Mouse (Mus musculus): ENCODE data around the gene Slc17a8. TPM values are rescaled to one million over a fixed set of nuclear protein-coding genes. Genes with fewer than 3 reads are reported as not detected.
A peak's percentile ranks its signal among the peaks of the same experiment; 100 is the strongest.

Slc17a8 gene
- polyA plus RNA-seq, 1 experiment from 2014 or later = not detected

GRCm38 (mm10) chr10:89637001-89637400 lies 15.9 kb upstream of the Slc17a8 start:
- Histone ChIP-seq H3K4me1 (replicated peaks; ENCODE audit: control insufficient read depth, insufficient read depth, low read length) (no peaks in the 10 kb centered on the region; the same call in 1 of the 2 replicates), H3K27ac (ENCODE audit: low read depth, low read length) (no peak overlapping the region; the same call in 1 of the 2 replicates), H3K36me3 (ENCODE audit: control insufficient read depth, insufficient read depth, low read length) (peaks cover 9% of the 10 kb centered on the region; the same call in 1 of the 2 replicates), H3K4me3 (ENCODE audit: low read depth, low read length) (no peak overlapping the region), H3K9me3 (ENCODE audit: control insufficient read depth, low read length) (no peaks in the 10 kb centered on the region), H3K9ac (ENCODE audit: low read depth, low read length) (no peak overlapping the region), H3K27me3 (replicated peaks; ENCODE audit: control insufficient read depth, insufficient read depth, low read length) (no peaks in the 10 kb centered on the region), H3K4me2 (no peak overlapping the region)
- ATAC-seq (replicated peaks; ENCODE audit: low FRiP score) (no peak), DNase-seq (ENCODE audit: low spot score) (no peak)
- 74% methylated on average over 3 of the region's 3 CpGs for WGBS

GRCm38 (mm10) chr10:89635018-89635417 lies 14.0 kb upstream of the Slc17a8 start:
- no peaks in the 10 kb centered on the region for H3K27me3 ChIP-seq (replicated peaks; ENCODE audit: control insufficient read depth, insufficient read depth, low read length)
- no peak overlapping the region for H3K4me2 ChIP-seq
- no peaks in the 10 kb centered on the region for H3K9me3 ChIP-seq (ENCODE audit: control insufficient read depth, low read length)
- H3K27ac ChIP-seq (ENCODE audit: low read depth, low read length) = no peak overlapping the region
- WGBS = 81% methylated on average over 5 of the region's 5 CpGs
- no peak overlapping the region for H3K4me3 ChIP-seq (ENCODE audit: low read depth, low read length)
- ATAC-seq (replicated peaks; ENCODE audit: low FRiP score) = no peak
- no peaks in the 10 kb centered on the region for H3K36me3 ChIP-seq (ENCODE audit: control insufficient read depth, insufficient read depth, low read length)
- H3K4me1 ChIP-seq (replicated peaks; ENCODE audit: control insufficient read depth, insufficient read depth, low read length) = no peaks in the 10 kb centered on the region; the same call in 1 of the 2 replicates
- no peak for DNase-seq (ENCODE audit: low spot score)
- no peak overlapping the region for H3K9ac ChIP-seq (ENCODE audit: low read depth, low read length)

- ATAC-seq (replicated peaks; ENCODE audit: low FRiP score) = no peak
- no peak overlapping the region for H3K9ac ChIP-seq (ENCODE audit: low read depth, low read length)
- H3K27me3 ChIP-seq (replicated peaks; ENCODE audit: control insufficient read depth, insufficient read depth, low read length) = no peaks in the 10 kb centered on the region
- no peaks in the 10 kb centered on the region for H3K36me3 ChIP-seq (ENCODE audit: control insufficient read depth, insufficient read depth, low read length)
- no peak overlapping the region for H3K4me3 ChIP-seq (ENCODE audit: low read depth, low read length)
- no peak overlapping the region for H3K4me2 ChIP-seq
- no peak for DNase-seq (ENCODE audit: low spot score)
- H3K9me3 ChIP-seq (ENCODE audit: control insufficient read depth, low read length) = no peaks in the 10 kb centered on the region
- H3K27ac ChIP-seq (ENCODE audit: low read depth, low read length) = no peak overlapping the region
- no peaks in the 10 kb centered on the region; the same call in 1 of the 2 replicates for H3K4me1 ChIP-seq (replicated peaks; ENCODE audit: control insufficient read depth, insufficient read depth, low read length)
- 63% methylated on average over 7 of the region's 7 CpGs for WGBS
These were observed 12.8 kb upstream of the Slc17a8 start for GRCm38 (mm10) chr10:89633736-89634426.

- no peak for DNase-seq (ENCODE audit: low spot score)
- WGBS = 89% methylated on average over 4 of the region's 4 CpGs
- no peak overlapping the region for H3K4me3 ChIP-seq (ENCODE audit: low read depth, low read length)
These were observed 12.1 kb upstream of the Slc17a8 start for GRCm38 (mm10) chr10:89633121-89633520.

GRCm38 (mm10) chr10:89631831-89632230 lies 10.8 kb upstream of the Slc17a8 start:
- WGBS = 63% methylated on average over 5 of the region's 5 CpGs
- no peak overlapping the region for H3K27ac ChIP-seq (ENCODE audit: low read depth, low read length)
- no peak overlapping the region for H3K4me2 ChIP-seq
- DNase-seq (ENCODE audit: low spot score) (no peak), ATAC-seq (replicated peaks; ENCODE audit: low FRiP score) (no peak)
- H3K4me1 ChIP-seq (replicated peaks; ENCODE audit: control insufficient read depth, insufficient read depth, low read length) = no peaks in the 10 kb centered on the region; the same call in 1 of the 2 replicates
- H3K9me3 ChIP-seq (ENCODE audit: control insufficient read depth, low read length) = no peaks in the 10 kb centered on the region
- no peak overlapping the region for H3K9ac ChIP-seq (ENCODE audit: low read depth, low read length)
- no peaks in the 10 kb centered on the region for H3K36me3 ChIP-seq (ENCODE audit: control insufficient read depth, insufficient read depth, low read length)
- H3K27me3 ChIP-seq (replicated peaks; ENCODE audit: control insufficient read depth, insufficient read depth, low read length) = no peaks in the 10 kb centered on the region
- no peak overlapping the region for H3K4me3 ChIP-seq (ENCODE audit: low read depth, low read length)

More at GRCm38 (mm10) chr10:89633121-89633520, 12.1 kb upstream of the Slc17a8 start:
- H3K27ac ChIP-seq (ENCODE audit: low read depth, low read length) = no peak overlapping the region
- H3K9me3 ChIP-seq (ENCODE audit: control insufficient read depth, low read length) = no peaks in the 10 kb centered on the region
- H3K36me3 ChIP-seq (ENCODE audit: control insufficient read depth, insufficient read depth, low read length) = no peaks in the 10 kb centered on the region
- H3K4me1 ChIP-seq (replicated peaks; ENCODE audit: control insufficient read depth, insufficient read depth, low read length) = no peaks in the 10 kb centered on the region; the same call in 1 of the 2 replicates
- H3K27me3 ChIP-seq (replicated peaks; ENCODE audit: control insufficient read depth, insufficient read depth, low read length) = no peaks in the 10 kb centered on the region
- H3K9ac ChIP-seq (ENCODE audit: low read depth, low read length) = no peak overlapping the region
- no peak for ATAC-seq (replicated peaks; ENCODE audit: low FRiP score)
- H3K4me2 ChIP-seq = no peak overlapping the region

- no peaks in the 10 kb centered on the region for H3K9me3 ChIP-seq (ENCODE audit: control insufficient read depth, low read length)
- DNase-seq (ENCODE audit: low spot score) (no peak), ATAC-seq (replicated peaks; ENCODE audit: low FRiP score) (no peak; the same call in 1 of the 2 replicates)
- H3K4me1 ChIP-seq (replicated peaks; ENCODE audit: control insufficient read depth, insufficient read depth, low read length) = no peaks in the 10 kb centered on the region; the same call in 1 of the 2 replicates
- no peak overlapping the region for H3K4me3 ChIP-seq (ENCODE audit: low read depth, low read length)
- no peaks in the 10 kb centered on the region for H3K27me3 ChIP-seq (replicated peaks; ENCODE audit: control insufficient read depth, insufficient read depth, low read length)
- 100% methylated on average over 1 of the region's 1 CpGs for WGBS
- H3K9ac ChIP-seq (ENCODE audit: low read depth, low read length) = no peak overlapping the region
- no peaks in the 10 kb centered on the region for H3K36me3 ChIP-seq (ENCODE audit: control insufficient read depth, insufficient read depth, low read length)
- no peak overlapping the region for H3K27ac ChIP-seq (ENCODE audit: low read depth, low read length)
- H3K4me2 ChIP-seq = no peak overlapping the region
These were observed 9.5 kb upstream of the Slc17a8 start for GRCm38 (mm10) chr10:89630564-89630963.

- H3K9me3 ChIP-seq (ENCODE audit: control insufficient read depth, low read length) = no peaks in the 10 kb centered on the region
- H3K9ac ChIP-seq (ENCODE audit: low read depth, low read length) = no peak overlapping the region
- H3K36me3 ChIP-seq (ENCODE audit: control insufficient read depth, insufficient read depth, low read length) = no peaks in the 10 kb centered on the region
- 32% methylated on average over 3 of the region's 3 CpGs for WGBS
- no peak for DNase-seq (ENCODE audit: low spot score)
- no peaks in the 10 kb centered on the region; the same call in 1 of the 2 replicates for H3K4me1 ChIP-seq (replicated peaks; ENCODE audit: control insufficient read depth, insufficient read depth, low read length)
- no peak overlapping the region for H3K4me2 ChIP-seq
- no peak overlapping the region for H3K4me3 ChIP-seq (ENCODE audit: low read depth, low read length)
- H3K27ac ChIP-seq (ENCODE audit: low read depth, low read length) = no peak overlapping the region
- ATAC-seq (replicated peaks; ENCODE audit: low FRiP score) = peak; percentile 46; the same call in 1 of the 2 replicates
- H3K27me3 ChIP-seq (replicated peaks; ENCODE audit: control insufficient read depth, insufficient read depth, low read length) = no peaks in the 10 kb centered on the region
These were observed 9.0 kb upstream of the Slc17a8 start for GRCm38 (mm10) chr10:89630052-89630451.

- Histone ChIP-seq H3K4me2 (no peak overlapping the region), H3K27ac (ENCODE audit: low read depth, low read length) (no peak overlapping the region), H3K9me3 (ENCODE audit: control insufficient read depth, low read length) (no peaks in the 10 kb centered on the region), H3K36me3 (ENCODE audit: control insufficient read depth, insufficient read depth, low read length) (no peaks in the 10 kb centered on the region), H3K9ac (ENCODE audit: low read depth, low read length) (no peak overlapping the region), H3K4me1 (replicated peaks; ENCODE audit: control insufficient read depth, insufficient read depth, low read length) (no peaks in the 10 kb centered on the region), H3K27me3 (replicated peaks; ENCODE audit: control insufficient read depth, insufficient read depth, low read length) (no peaks in the 10 kb centered on the region), H3K4me3 (ENCODE audit: low read depth, low read length) (no peak overlapping the region)
- DNase-seq (ENCODE audit: low spot score) = no peak
- WGBS = 86% methylated on average over 2 of the region's 2 CpGs
- ATAC-seq (replicated peaks; ENCODE audit: low FRiP score) = no peak
These were observed 5.7 kb upstream of the Slc17a8 start for GRCm38 (mm10) chr10:89626714-89627113.

- DNase-seq (ENCODE audit: low spot score) = no peak
- Histone ChIP-seq H3K9ac (ENCODE audit: low read depth, low read length) (no peak overlapping the region), H3K4me2 (no peak overlapping the region), H3K27ac (ENCODE audit: low read depth, low read length) (no peak overlapping the region), H3K27me3 (replicated peaks; ENCODE audit: control insufficient read depth, insufficient read depth, low read length) (no peaks in the 10 kb centered on the region), H3K4me1 (replicated peaks; ENCODE audit: control insufficient read depth, insufficient read depth, low read length) (no peaks in the 10 kb centered on the region), H3K4me3 (ENCODE audit: low read depth, low read length) (no peak overlapping the region), H3K36me3 (ENCODE audit: control insufficient read depth, insufficient read depth, low read length) (no peaks in the 10 kb centered on the region), H3K9me3 (ENCODE audit: control insufficient read depth, low read length) (no peaks in the 10 kb centered on the region)
- WGBS = 86% methylated on average over 2 of the region's 2 CpGs
- ATAC-seq (replicated peaks; ENCODE audit: low FRiP score) = no peak
These were observed 3.1 kb upstream of the Slc17a8 start for GRCm38 (mm10) chr10:89624196-89624595.
